In the genomic region with DNA sequence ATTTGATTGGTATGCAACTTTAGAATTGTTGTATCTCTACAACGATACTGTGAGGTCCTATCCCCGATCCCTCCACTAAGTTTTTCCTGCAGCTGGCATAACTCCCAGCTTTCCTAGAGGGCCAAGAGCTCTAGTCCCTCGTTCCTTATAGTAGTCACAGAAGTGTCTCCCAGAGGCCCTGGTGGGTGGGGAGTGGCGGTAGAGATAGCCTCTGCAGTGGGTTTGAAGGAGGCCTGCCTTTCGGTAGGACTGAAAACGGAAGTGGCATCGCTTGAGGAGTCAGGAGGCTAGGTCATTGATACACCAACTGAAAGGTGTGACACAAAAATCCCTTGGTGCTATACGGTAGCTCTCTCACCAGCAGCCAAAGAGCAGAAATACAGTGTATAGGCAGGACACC, we compare ENCODE assay signal across 8 mouse cellular contexts. TPM values are rescaled to one million over a fixed set of nuclear protein-coding genes. Genes with fewer than 3 reads are reported as not detected.
DNase-seq lines count a peak whose midpoint lies in the region; ATAC-seq and TF ChIP-seq lines count a peak whose summit lies in the region.

No protein-coding gene starts in this region.

- 24% methylated on average over 8 of the region's 8 CpGs for WGBS in heart, postnatal 0 days
- 51% methylated on average over 8 of the region's 8 CpGs for WGBS in midbrain, embryonic 10.5 days

- peaks cover 27% of the 10 kb centered on the region for H3K4me1 ChIP-seq in heart, postnatal 0 days (ENCODE audit: control insufficient read depth, insufficient read depth)
- peaks cover 32% of the 10 kb centered on the region for H3K4me1 ChIP-seq in midbrain, embryonic 10.5 days

- peak overlapping the region; percentile 98 for H3K4me2 ChIP-seq in heart, postnatal 0 days (ENCODE audit: low read depth, low read length)

- TF ChIP-seq CTCF in gastrocnemius, adult 2 months (IDR thresholded peaks at IDR 0.05): no peak
- TF ChIP-seq CTCF in heart, postnatal 0 days (IDR thresholded peaks at IDR 0.05; ENCODE audit: low read depth): no peak

- ATAC-seq in heart, postnatal 0 days (ENCODE audit: insufficient read depth, low read depth): no peak

- TF ChIP-seq EP300 in heart, postnatal 0 days (IDR thresholded peaks at IDR 0.05; ENCODE audit: low read depth): no peak

- peak overlapping the region; percentile 97 for H3K4me3 ChIP-seq in gastrocnemius, adult 2 months
- peak overlapping the region; percentile 93; the same call in 1 of the 2 replicates for H3K4me3 ChIP-seq in heart, postnatal 0 days (ENCODE audit: low read depth, low read length)
- peak overlapping the region; percentile 81 for H3K4me3 ChIP-seq in midbrain, embryonic 10.5 days

- no peak overlapping the region; the same call in 1 of the 2 replicates for H3K9ac ChIP-seq in heart, postnatal 0 days (replicated peaks; ENCODE audit: low read depth, low read length)

- peak overlapping the region; percentile 98; the same call in 1 of the 2 replicates for H3K27ac ChIP-seq in gastrocnemius, adult 2 months
- no peak overlapping the region for H3K27ac ChIP-seq in heart, postnatal 0 days (ENCODE audit: low read depth)
- H3K27ac ChIP-seq in midbrain, embryonic 10.5 days (replicated peaks): 0 out of 2 replicates have a peak overlapping the region, but pooled peaks have one; percentile 89

- DNase-seq in gastrocnemius, adult 2 months: no peak
- no peak for DNase-seq in gastrocnemius, adult 8-10 months (ENCODE audit: low spot score in 2 of 2)
- peak; percentile 10 to 29 for DNase-seq in CD8-positive naive resting alpha-beta T cell, adult 2 months (ENCODE audit: low read depth in 2 of 2, low spot score in 2 of 2)
- no peak for DNase-seq in heart, postnatal 0 days (ENCODE audit: low spot score)
- DNase-seq in midbrain, embryonic 10.5 days (ENCODE audit: low spot score): no peak
- DNase-seq in thymus, postnatal 4 days: peak; percentile 38
- DNase-seq in frontal cortex, postnatal 36 days (ENCODE audit: low spot score in 2 of 2): no peak
- DNase-seq in right cerebral cortex, postnatal 36 days (ENCODE audit: low spot score in 2 of 2): no peak

- intact Hi-C loops in gastrocnemius, adult 2 months (cut with DNase I): loop anchor here (2.0 kb wide), 2 partner anchors 81 to 127 kb away; no protein-coding TSS in a partner anchor

- H3K9me3 ChIP-seq in heart, postnatal 0 days (replicated peaks; ENCODE audit: control insufficient read depth, low read length): no peaks in the 10 kb centered on the region
- H3K9me3 ChIP-seq in midbrain, embryonic 10.5 days (replicated peaks): no peaks in the 10 kb centered on the region

- no peaks in the 10 kb centered on the region for H3K36me3 ChIP-seq in heart, postnatal 0 days (replicated peaks; ENCODE audit: control insufficient read depth, insufficient read depth, low read length)
- no peaks in the 10 kb centered on the region for H3K36me3 ChIP-seq in midbrain, embryonic 10.5 days

- no peaks in the 10 kb centered on the region for H3K27me3 ChIP-seq in heart, postnatal 0 days (ENCODE audit: control insufficient read depth, insufficient read depth, low read length)
- H3K27me3 ChIP-seq in midbrain, embryonic 10.5 days (ENCODE audit: low read depth, poor library complexity, severe bottlenecking): peaks cover 27% of the 10 kb centered on the region

RNA-seq across cellular contexts. Expression of gene Rasa3, which starts 0.8 kb away (rescaled TPM):
- 10 to 100 TPM in 1 of 2 experiments, 1 to 10 TPM in 1; 5.9 to 10.5 TPM for total RNA-seq in gastrocnemius, adult 2 months (2021)
- total RNA-seq in gastrocnemius, adult 8-10 months (2022): 1 to 10 TPM; 5.0 to 6.9 (median 6.2) TPM
- 27.7 and 29.9 TPM in 2 replicates for total RNA-seq in heart, postnatal 0 days (2014; rRNA removed; ENCODE audit: low replicate concordance)
- polyA plus RNA-seq in heart, postnatal 0 days (2015; fragmentation: Nextera tagmentation; extraction: Ambion mirVana): 11.8 and 13.2 TPM in 2 replicates
- polyA plus RNA-seq in midbrain, embryonic 10.5 days (2016; fragmentation: Nextera tagmentation; extraction: Ambion mirVana): 27.4 and 28.9 TPM in 2 replicates

RNA-seq across cellular contexts. Expression of gene Cfap97d2, which starts 27.5 kb away (rescaled TPM):
- total RNA-seq in gastrocnemius, adult 2 months (2021): not detected
- total RNA-seq in gastrocnemius, adult 8-10 months (2022): not detected
- not detected in 2 replicates for total RNA-seq in heart, postnatal 0 days (2014; rRNA removed; ENCODE audit: low replicate concordance)
- 0.10 TPM in 1 of 2 replicates, not detected in the other for polyA plus RNA-seq in heart, postnatal 0 days (2015; fragmentation: Nextera tagmentation; extraction: Ambion mirVana)
- polyA plus RNA-seq in midbrain, embryonic 10.5 days (2016; fragmentation: Nextera tagmentation; extraction: Ambion mirVana): 0.68 and 1.4 TPM in 2 replicates

Comparison
In these comparisons a context has a peak if more than half of its experiments do, and no peak if none do; other contexts are left out.
1. DNase-seq: peak in CD8-positive naive resting alpha-beta T cell, adult 2 months (2 of 2) and thymus, postnatal 4 days (single experiment); none in gastrocnemius, adult 2 months (single experiment), gastrocnemius, adult 8-10 months (0 of 2), heart, postnatal 0 days (single experiment), midbrain, embryonic 10.5 days (single experiment), frontal cortex, postnatal 36 days (0 of 2) and right cerebral cortex, postnatal 36 days (0 of 2).
2. Peak in every context shown above with its lines, with median percentiles within 50 percentile points of each other: H3K4me3 ChIP-seq.